Mouse (Mus musculus): ENCODE measurements around the gene Pde4b.

DNA sequence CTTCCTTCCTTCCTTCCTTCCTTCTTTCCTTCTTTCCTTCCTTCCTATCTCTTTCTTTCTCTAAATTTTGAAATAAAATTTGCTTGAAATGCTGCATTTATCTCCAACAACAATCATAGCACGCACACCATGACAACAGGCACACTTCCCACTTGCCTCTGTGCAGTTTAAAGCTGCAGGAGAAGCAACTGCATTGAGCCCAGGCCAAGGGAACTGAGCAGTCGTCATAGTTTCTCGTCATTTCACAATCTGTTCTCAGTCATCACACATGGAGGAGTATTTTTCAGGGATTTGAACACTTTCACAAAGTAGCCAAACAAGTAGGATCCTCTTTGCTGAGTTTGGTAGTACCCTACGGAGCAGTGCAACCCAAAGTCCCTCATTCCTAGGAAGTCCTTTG lies 188.4 kb downstream of the Pde4b start:
- TF ChIP-seq CTCF (IDR thresholded peaks at IDR 0.05; ENCODE audit: extremely low read depth, insufficient read depth, low read length) (no peak), POLR2A (IDR thresholded peaks at IDR 0.05; ENCODE audit: extremely low read depth, insufficient read depth, low read length) (no peak)
